Mouse (Mus musculus) heart, adult 2 months (tissue): ENCODE data around the gene Plxdc1. TPM values are rescaled to one million over a fixed set of nuclear protein-coding genes. Genes with fewer than 3 reads are reported as not detected.

Experiments
- DNase-seq, 2 experiments: peaks; one replicate each; pipeline ENCODE4 v3.0.0; 2021
- H3K27ac ChIP-seq: fragments of 200-600 bp; 2 replicates; pipeline ENCODE4 v1.8.1; 2022
- H3K27me3 ChIP-seq: fragments of 200-500 bp; 2 replicates; pipeline ENCODE4 v1.6.1; 2012; ENCODE audit warnings: mild to moderate bottlenecking, low read length, inconsistent platforms, mixed read lengths; ENCODE audit not compliant: control insufficient read depth, insufficient read depth
- H3K36me3 ChIP-seq: fragments of 200-500 bp; 2 replicates; pipeline ENCODE4 v1.6.1; 2012; ENCODE audit warnings: low read length, inconsistent platforms; ENCODE audit not compliant: control insufficient read depth, insufficient read depth
- H3K4me1 ChIP-seq: fragments of 200-500 bp; 2 replicates; pipeline ENCODE4 v1.6.1; 2011; ENCODE audit warnings: low read length; ENCODE audit not compliant: control insufficient read depth, insufficient read depth
- H3K4me3 ChIP-seq: fragments of 200-600 bp; 2 replicates; pipeline ENCODE4 v1.8.1; 2022
- H3K79me2 ChIP-seq: fragments of 200-500 bp; replicated peaks from 2 replicates; pipeline ENCODE4 v1.6.1; 2012; ENCODE audit warnings: mild to moderate bottlenecking, inconsistent platforms, low read length, moderate library complexity, mixed read lengths; ENCODE audit not compliant: control insufficient read depth, insufficient read depth
- H3K9ac ChIP-seq: fragments of 200-500 bp; 2 replicates; pipeline ENCODE4 v1.6.1; 2012; ENCODE audit warnings: low read depth, mild to moderate bottlenecking, control low read depth, inconsistent platforms, low read length, mixed read lengths
- CTCF ChIP-seq: fragments of 200-600 bp; IDR thresholded peaks from 2 replicates; pipeline ENCODE4 v1.8.1; 2022; ENCODE audit warnings: antibody characterized with exemption, mild to moderate bottlenecking, moderate library complexity
- EP300 ChIP-seq: fragments of 200-500 bp; IDR thresholded peaks from 2 replicates; pipeline ENCODE4 v1.6.1; 2011; ENCODE audit warnings: low read depth, low read length, control low read depth; ENCODE audit not compliant: insufficient read depth
- POLR2A ChIP-seq: fragments of 200-500 bp; IDR thresholded peaks from 2 replicates; pipeline ENCODE4 v1.6.1; 2011; ENCODE audit warnings: mild to moderate bottlenecking, low read depth, low read length, control low read depth; ENCODE audit not compliant: insufficient read depth
- WGBS: fragments of 180-500 bp; shearing (Covaris S2); methylation state at CpG from one replicate; pipeline ENCODE4 v1.1.7; 2018; 5-methylcytosine and 5-hydroxymethylcytosine counted together
- intact Hi-C: fragments of 180-260 bp; cut with DNase I; formaldehyde crosslinking; loops from one replicate; pipeline ENCODE4 v1.15.1; 2025
- polyA plus RNA-seq: library from polyadenylated mRNA; depleted of rRNA; stranded (reverse); fragments of >200 nt; gene quantifications from 2 replicates; pipeline ENCODE4 v1.2.3, GENCODE M21; 2012
- total RNA-seq, 2 experiments: library from RNA; stranded (reverse); gene quantifications; 2 replicates each; pipeline ENCODE4 v1.2.3; 2021

Gene Plxdc1
- total and polyA plus RNA-seq, 3 experiments: 4.5 to 6.6 (median 5.5) TPM

DNA sequence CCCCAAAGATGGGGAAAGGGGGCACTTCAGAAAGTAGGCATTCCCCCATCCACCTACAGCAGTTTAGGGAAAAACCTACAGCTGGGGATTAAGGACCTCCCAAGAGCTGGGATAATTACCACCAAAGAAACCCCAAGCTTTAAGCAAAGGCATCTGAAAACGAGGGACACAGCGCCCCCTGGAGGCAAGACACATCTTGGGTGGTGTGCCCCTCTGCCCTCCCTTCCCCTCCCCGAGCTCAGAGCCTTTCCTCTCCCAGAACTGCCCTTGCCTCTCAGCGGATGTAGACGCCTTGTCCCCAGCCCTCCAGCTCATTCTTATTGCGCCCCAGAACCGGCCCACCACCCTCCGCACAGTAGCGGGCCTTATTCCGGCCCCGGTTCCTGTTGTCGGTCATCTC is 16.4 kb upstream of the Plxdc1 start:
- Histone ChIP-seq H3K27ac (no peak overlapping the region), H3K9ac (no peak overlapping the region), H3K79me2 (no peaks in the 10 kb centered on the region), H3K27me3 (no peaks in the 10 kb centered on the region), H3K4me1 (peaks cover 4% of the 10 kb centered on the region), H3K4me3 (peak overlapping the region; percentile 26; the same call in 1 of the 2 replicates), H3K36me3 (no peaks in the 10 kb centered on the region)
- DNase-seq: peak; percentile 76 to 83
- TF ChIP-seq EP300 (no peak), POLR2A (no peak), CTCF (peak; percentile 90)
- intact Hi-C loops: no loop called here
- WGBS: 20% methylated on average over 12 of the region's 12 CpGs

DNA sequence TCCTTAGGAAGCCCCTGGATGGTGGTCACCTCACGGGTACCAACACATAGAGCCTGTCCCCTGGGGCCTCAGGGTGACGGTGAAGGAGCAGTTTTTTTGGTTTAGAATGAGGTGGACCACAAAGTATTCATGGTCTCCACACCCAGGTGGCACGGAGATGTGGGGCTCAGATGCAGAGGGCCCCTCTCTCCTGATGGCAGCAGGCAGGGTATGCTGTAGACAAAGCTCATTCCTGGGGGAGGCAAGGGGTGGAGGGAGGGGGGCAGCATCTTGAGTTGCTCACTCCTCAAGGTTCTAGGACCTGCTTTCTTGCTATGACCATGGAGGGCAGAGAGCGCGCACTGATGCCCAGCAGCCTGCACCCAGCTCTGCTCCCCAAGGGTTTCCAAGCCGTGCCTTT is 15.7 kb upstream of the Plxdc1 start:
- intact Hi-C loops: no loop called here
- Histone ChIP-seq H3K79me2 (no peaks in the 10 kb centered on the region), H3K9ac (no peak overlapping the region), H3K4me1 (peaks cover 4% of the 10 kb centered on the region), H3K27me3 (no peaks in the 10 kb centered on the region), H3K4me3 (no peak overlapping the region), H3K27ac (no peak overlapping the region), H3K36me3 (no peaks in the 10 kb centered on the region)
- DNase-seq: no peak
- 67% methylated on average over 6 of the region's 6 CpGs for WGBS
- TF ChIP-seq CTCF (no peak), POLR2A (no peak), EP300 (no peak)

DNA sequence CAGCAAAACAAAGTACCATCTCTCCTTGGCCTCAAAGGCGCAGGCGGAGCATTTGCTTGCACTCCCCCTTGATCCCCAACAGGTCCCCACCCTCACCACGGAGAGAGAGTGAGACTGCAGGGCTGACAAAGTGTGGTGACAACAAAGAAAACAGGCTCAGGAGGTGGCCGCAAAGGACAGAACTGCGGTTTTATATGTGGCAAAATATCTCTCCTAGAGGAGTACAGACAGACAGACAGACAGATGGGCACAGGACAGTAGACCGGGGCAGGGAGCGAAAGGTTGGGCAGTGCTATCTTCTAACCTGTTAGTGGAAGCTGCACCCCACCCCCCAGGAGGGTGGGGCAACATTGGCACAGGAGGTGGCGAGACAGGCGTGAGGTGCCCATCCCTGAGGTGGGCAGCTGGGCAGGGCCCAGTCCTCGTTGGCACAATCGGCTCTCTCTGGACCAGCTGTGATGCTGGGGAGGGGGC is 15.1 kb upstream of the Plxdc1 start:
- Histone ChIP-seq H3K9ac (no peak overlapping the region), H3K27ac (no peak overlapping the region), H3K4me3 (no peak overlapping the region), H3K4me1 (peaks cover 4% of the 10 kb centered on the region), H3K79me2 (no peaks in the 10 kb centered on the region), H3K36me3 (no peaks in the 10 kb centered on the region), H3K27me3 (no peaks in the 10 kb centered on the region)
- 48% methylated on average over 11 of the region's 11 CpGs for WGBS
- TF ChIP-seq CTCF: no peak
- TF ChIP-seq EP300: no peak
- no peak for TF ChIP-seq POLR2A
- intact Hi-C loops: no loop called here
- DNase-seq: no peak

DNA sequence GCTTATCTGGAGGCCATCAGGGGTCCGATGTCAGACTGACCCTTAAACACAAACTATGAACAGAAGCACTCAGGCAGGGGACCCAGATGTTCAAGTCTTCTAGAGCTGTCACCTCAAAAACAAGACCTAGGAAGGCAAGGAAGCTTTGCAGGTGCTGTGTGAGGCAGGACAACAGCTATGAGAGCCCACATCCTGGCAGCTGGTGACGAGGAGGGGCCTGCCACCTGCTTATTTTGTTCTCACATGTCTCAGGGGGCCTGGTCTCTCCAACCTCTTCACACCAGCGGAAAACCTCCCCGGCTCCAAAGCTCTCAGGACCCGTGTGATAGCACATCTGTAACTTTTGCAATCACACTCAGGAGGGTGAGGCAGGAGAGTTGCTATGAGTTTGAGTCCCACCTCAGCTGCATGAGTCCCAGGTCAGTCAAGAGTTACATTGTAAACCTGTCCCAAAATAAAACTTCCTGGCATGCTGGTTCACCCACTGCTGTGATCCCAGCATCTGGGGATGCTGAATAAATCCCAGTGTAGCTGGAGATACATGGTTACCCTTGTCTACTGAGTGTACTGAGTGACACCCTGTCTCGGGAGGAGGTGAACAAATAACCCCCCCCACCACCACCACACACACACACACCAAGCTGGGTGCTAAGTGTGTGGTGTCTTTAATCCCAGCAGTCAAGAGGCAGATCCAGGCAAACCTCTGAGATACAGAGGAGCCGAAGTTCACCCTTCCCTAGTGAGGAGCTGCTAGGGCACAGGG is 14.3 kb upstream of the Plxdc1 start:
- Histone ChIP-seq H3K27ac (no peak overlapping the region), H3K27me3 (no peaks in the 10 kb centered on the region), H3K36me3 (no peaks in the 10 kb centered on the region), H3K4me3 (no peak overlapping the region), H3K9ac (no peak overlapping the region), H3K4me1 (peaks cover 3% of the 10 kb centered on the region), H3K79me2 (no peaks in the 10 kb centered on the region)
- TF ChIP-seq EP300: no peak
- no peak for TF ChIP-seq CTCF
- no peak for TF ChIP-seq POLR2A
- intact Hi-C loops: no loop called here
- peak in 1 of 2 experiments; percentile 44 for DNase-seq
- 33% methylated on average over 7 of the region's 7 CpGs for WGBS

DNA sequence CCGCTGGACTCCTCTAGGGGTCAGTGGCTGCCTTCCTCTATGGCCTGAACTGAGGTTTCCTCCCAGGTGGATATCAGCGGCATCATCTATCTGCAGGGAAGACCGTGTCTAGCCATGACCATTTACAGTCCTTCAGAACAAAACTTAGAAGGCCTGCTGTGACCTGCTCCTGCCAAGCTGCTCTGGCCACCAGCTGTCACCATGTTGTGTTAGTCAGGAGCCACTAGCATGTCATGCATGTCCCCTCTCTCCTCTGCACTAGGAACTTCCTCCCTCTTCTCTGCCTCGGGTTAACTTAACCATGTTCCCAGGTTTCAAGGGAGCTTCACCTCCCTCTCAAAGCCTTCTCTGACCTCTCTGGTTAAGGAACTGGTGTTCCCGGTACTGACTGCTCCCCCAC is 13.5 kb upstream of the Plxdc1 start:
- Histone ChIP-seq H3K27me3 (no peaks in the 10 kb centered on the region), H3K79me2 (no peaks in the 10 kb centered on the region), H3K4me3 (no peak overlapping the region), H3K27ac (no peak overlapping the region), H3K4me1 (peaks cover 1% of the 10 kb centered on the region; the same call in 1 of the 2 replicates), H3K36me3 (no peaks in the 10 kb centered on the region), H3K9ac (no peak overlapping the region)
- WGBS: 49% methylated on average over 5 of the region's 5 CpGs
- intact Hi-C loops: no loop called here
- DNase-seq: no peak
- TF ChIP-seq EP300 (no peak), POLR2A (0 out of 2 replicates have a peak, but pooled peaks have one; percentile 16), CTCF (no peak)

DNA sequence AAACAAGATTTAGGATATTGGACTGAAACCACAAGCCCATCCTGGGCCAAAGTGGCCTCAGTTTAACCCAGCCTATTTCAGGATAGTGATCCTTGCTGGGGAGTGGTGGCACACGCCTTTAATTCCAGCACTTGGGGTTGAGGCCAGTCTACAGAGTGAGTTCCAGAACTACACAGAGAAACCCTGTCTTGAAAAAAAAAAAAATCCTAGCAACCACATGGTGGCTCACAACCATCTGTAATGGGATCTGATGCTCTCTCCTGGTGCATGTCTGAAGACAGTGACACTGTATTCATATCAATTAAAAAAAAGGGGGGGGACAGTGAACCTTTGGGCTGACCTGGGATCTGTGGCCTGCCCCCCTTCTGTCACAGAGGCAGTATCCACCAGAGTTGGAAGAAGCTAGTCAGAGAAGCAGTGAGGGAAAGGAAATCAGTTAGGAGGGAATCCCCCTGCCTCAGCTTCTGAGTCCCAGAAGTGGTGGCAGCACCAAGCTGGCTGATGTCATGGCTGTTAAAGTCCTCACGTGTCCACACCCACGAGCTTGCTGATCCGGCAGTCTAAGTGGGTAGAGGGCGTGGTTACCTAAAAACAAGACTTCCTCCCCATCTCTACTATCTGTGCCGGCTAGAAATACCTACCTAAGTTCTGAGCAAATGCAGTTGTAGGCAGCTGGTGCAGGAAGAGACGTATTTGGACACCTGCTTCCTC is 12.8 kb upstream of the Plxdc1 start:
- no peak for DNase-seq
- TF ChIP-seq EP300 (no peak), CTCF (no peak)
- no peaks in the 10 kb centered on the region for H3K27me3 ChIP-seq

More for the DNA sequence above, 12.8 kb upstream of the Plxdc1 start:
- no peaks in the 10 kb centered on the region for H3K79me2 ChIP-seq
- H3K9ac ChIP-seq: no peak overlapping the region
- no peak overlapping the region for H3K27ac ChIP-seq
- intact Hi-C loops: no loop called here
- no peak overlapping the region for H3K4me3 ChIP-seq
- WGBS: 40% methylated on average over 7 of the region's 7 CpGs
- H3K4me1 ChIP-seq: peaks cover 4% of the 10 kb centered on the region
- H3K36me3 ChIP-seq: no peaks in the 10 kb centered on the region
